Mouse (Mus musculus) forebrain, postnatal 0 days (tissue): Measurements from ENCODE around the gene Rap1gap2. TPM values are rescaled to one million over a fixed set of nuclear protein-coding genes. Genes with fewer than 3 reads are reported as not detected.
A peak's percentile ranks its signal among the peaks of the same experiment; 100 is the strongest.

Experiments
- ATAC-seq: fragments of 200-750 bp; cut with Nextera tagmentation; 2 replicates; pipeline ENCODE4 v1.8.0; 2017; ENCODE audit warnings: mild to moderate bottlenecking, moderate library complexity
- DNase-seq: peaks from one replicate; pipeline ENCODE4 v3.0.0-alpha.2; 2015
- H3K27ac ChIP-seq: fragments of 300-500 bp; sonication (generic); 2 replicates; pipeline ENCODE4 v1.5.1; 2014; ENCODE audit warnings: low read depth, mild to moderate bottlenecking, antibody characterized with exemption, low read length, moderate library complexity, mixed read lengths
- H3K27me3 ChIP-seq: fragments of 300-500 bp; sonication (generic); 2 replicates; pipeline ENCODE4 v1.6.1; 2014; ENCODE audit warnings: mild to moderate bottlenecking, low read length, mixed read lengths; ENCODE audit not compliant: insufficient read depth
- H3K36me3 ChIP-seq: fragments of 300-500 bp; sonication (generic); 2 replicates; pipeline ENCODE4 v1.6.1; 2014; ENCODE audit warnings: mild to moderate bottlenecking, moderate library complexity; ENCODE audit not compliant: insufficient read depth
- H3K4me1 ChIP-seq: fragments of 300-500 bp; sonication (generic); 2 replicates; pipeline ENCODE4 v1.6.1; 2014; ENCODE audit warnings: antibody characterized with exemption; ENCODE audit not compliant: insufficient read depth
- H3K4me2 ChIP-seq: fragments of 300-500 bp; sonication (generic); 2 replicates; pipeline ENCODE4 v1.6.1; 2014; ENCODE audit warnings: low read depth, mild to moderate bottlenecking, moderate library complexity
- H3K4me3 ChIP-seq: fragments of 300-500 bp; sonication (generic); 2 replicates; pipeline ENCODE4 v1.5.1; 2014; ENCODE audit warnings: low read depth, low read length, mixed read lengths
- H3K9ac ChIP-seq: fragments of 300-500 bp; sonication (generic); 2 replicates; pipeline ENCODE4 v1.6.1; 2014; ENCODE audit warnings: mild to moderate bottlenecking
- H3K9me3 ChIP-seq: fragments of 300-500 bp; sonication (generic); 2 replicates; pipeline ENCODE4 v1.6.1; 2016; ENCODE audit warnings: low read length
- CTCF ChIP-seq: sonication (generic); IDR thresholded peaks from 2 replicates; pipeline ENCODE4 v1.5.1; 2016; ENCODE audit warnings: antibody characterized with exemption, control low read depth, low read depth
- WGBS: fragments of 180-500 bp; shearing (Covaris S2); extraction: QIAGEN DNeasy Blood & Tissue Kit; methylation state at CpG from one replicate; pipeline ENCODE4 v1.1.7; 2014; 5-methylcytosine and 5-hydroxymethylcytosine counted together
- polyA plus RNA-seq: library from polyadenylated mRNA; unstranded; fragments of >200 nt; fragmentation: Nextera tagmentation; extraction: Ambion mirVana; gene quantifications from 2 replicates; pipeline ENCODE4 v1.2.1, GENCODE M21; 2015
- total RNA-seq: library from RNA; depleted of rRNA; stranded (reverse); fragments of >200 nt; gene quantifications from 2 replicates; pipeline ENCODE4 v1.2.3, GENCODE M21; 2014

Gene Rap1gap2
- total and polyA plus RNA-seq, 2 experiments from 2014 or later: 12.2 to 43.7 TPM

DNA sequence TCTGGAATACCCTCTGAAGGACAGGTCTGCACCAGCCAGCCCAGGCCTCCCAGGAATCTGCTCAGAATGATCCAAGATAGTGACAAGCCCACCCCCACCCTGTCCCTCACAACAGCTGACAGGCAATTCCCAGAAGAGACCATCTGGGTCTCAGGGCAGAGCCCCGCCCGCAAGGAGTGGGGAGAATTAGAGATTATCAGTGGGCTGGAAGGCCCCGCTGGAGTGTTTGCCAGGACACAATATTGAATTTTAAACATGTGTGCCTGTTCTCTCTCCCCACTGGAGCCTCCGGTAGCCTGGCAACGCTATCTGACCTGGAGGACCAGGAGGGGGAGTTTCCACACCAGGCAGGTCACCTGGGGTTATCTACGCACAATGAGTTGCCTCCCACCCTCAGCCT, 142.5 kb downstream of the Rap1gap2 start:
- no peaks in the 10 kb centered on the region for H3K9me3 ChIP-seq
- H3K36me3 ChIP-seq: no peaks in the 10 kb centered on the region
- H3K4me1 ChIP-seq: no peaks in the 10 kb centered on the region
- 20% methylated on average over 6 of the region's 6 CpGs for WGBS
- no peak for TF ChIP-seq CTCF
- H3K9ac ChIP-seq: no peak overlapping the region
- no peak overlapping the region for H3K4me3 ChIP-seq
- DNase-seq (peak; percentile 21), ATAC-seq (peak; percentile 61)
- H3K27me3 ChIP-seq: no peaks in the 10 kb centered on the region
- no peak overlapping the region for H3K27ac ChIP-seq
- no peak overlapping the region for H3K4me2 ChIP-seq

DNA sequence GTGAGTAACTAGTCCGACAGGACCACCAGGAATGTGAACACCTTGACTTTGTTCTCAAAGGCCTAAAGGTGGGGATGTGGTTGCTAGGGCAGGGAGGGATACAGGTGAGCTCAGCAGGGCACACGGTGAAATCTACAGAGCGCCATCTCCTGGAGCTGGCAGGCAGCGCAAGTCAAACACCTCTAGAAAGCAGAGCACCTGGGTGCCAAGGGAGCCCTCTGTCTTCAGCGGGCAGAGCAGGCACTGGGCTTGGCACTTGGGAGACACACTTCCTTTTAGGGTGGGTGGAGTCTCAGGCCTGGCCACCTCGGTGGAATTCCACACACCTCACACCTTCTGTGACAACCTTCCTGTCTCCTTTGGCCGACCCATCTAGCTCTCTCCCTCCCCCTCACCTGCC, 145.0 kb downstream of the Rap1gap2 start:
- H3K27ac ChIP-seq: no peak overlapping the region
- no peak for ATAC-seq
- H3K4me3 ChIP-seq: no peak overlapping the region
- no peak for DNase-seq
- no peaks in the 10 kb centered on the region for H3K36me3 ChIP-seq
- H3K27me3 ChIP-seq: no peaks in the 10 kb centered on the region
- no peaks in the 10 kb centered on the region for H3K4me1 ChIP-seq
- H3K9me3 ChIP-seq: no peaks in the 10 kb centered on the region
- 45% methylated on average over 7 of the region's 7 CpGs for WGBS
- TF ChIP-seq CTCF: peak; percentile 33; the same call in 1 of the 2 replicates
- H3K9ac ChIP-seq: no peak overlapping the region
- no peak overlapping the region for H3K4me2 ChIP-seq

DNA sequence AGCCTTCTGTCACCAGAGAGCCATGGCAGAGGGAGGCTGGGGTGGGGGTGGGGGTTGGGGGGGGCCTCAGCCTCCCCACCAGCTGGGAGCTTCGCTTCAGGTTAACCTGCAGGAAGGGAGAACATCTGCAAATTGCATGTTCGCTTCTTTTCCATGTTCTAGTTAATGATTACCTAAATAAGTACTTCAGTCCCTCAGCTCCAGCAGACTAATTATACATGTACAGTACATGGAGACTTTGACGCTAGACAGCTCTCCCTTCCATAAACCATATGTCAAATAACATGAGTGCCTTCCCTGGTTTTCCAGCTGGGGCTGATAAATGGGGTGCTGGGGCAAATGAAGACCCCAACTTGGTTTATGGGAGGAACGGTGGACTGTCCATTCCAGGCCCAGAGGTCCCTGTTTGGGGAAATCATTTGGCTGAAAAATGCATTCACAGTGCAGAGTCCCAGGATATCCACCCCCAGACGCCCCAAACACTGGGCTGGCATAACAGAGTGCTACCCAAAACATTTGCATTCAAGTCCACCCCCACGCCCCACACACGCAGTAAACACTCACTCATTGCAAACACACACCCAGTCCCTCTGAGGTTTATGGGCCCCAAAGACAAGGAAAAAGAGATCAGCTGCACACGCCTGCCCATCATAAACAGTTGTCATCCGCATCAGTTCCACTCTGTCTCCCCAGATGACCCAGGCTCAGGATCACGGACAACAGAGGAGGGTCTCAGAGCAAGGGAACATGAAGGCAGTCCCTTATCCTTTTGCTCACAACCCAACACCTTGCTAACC, 146.3 kb downstream of the Rap1gap2 start:
- no peak overlapping the region for H3K27ac ChIP-seq
- no peak overlapping the region for H3K4me3 ChIP-seq
- no peak for DNase-seq
- H3K9me3 ChIP-seq: no peaks in the 10 kb centered on the region
- no peaks in the 10 kb centered on the region for H3K27me3 ChIP-seq
- no peak for ATAC-seq
- no peak overlapping the region for H3K4me2 ChIP-seq
- no peak for TF ChIP-seq CTCF
- no peaks in the 10 kb centered on the region for H3K36me3 ChIP-seq
- no peak overlapping the region for H3K9ac ChIP-seq
- H3K4me1 ChIP-seq: no peaks in the 10 kb centered on the region
- WGBS: 76% methylated on average over 10 of the region's 10 CpGs

DNA sequence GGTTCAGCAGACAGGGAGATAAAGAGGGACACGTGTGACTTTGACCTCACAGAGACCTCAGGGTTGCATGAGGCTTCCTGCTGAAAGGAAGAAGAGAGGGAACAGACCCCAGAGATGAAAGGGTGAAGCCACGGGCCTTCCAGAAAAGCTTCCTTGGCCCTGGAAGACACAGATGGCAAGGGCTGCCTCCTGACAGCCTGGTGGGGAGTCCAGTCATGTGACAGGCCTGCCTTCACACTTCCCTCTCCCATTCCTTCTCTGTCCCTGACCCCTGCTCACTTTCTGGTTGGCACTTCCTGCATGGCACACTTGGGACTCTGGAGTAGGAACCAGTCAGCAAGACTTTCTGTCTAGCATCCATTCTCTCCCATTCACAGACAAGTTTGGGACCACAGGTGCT, 148.1 kb downstream of the Rap1gap2 start:
- ATAC-seq: no peak
- no peak overlapping the region for H3K4me2 ChIP-seq
- WGBS: 53% methylated on average over 2 of the region's 2 CpGs

DNA sequence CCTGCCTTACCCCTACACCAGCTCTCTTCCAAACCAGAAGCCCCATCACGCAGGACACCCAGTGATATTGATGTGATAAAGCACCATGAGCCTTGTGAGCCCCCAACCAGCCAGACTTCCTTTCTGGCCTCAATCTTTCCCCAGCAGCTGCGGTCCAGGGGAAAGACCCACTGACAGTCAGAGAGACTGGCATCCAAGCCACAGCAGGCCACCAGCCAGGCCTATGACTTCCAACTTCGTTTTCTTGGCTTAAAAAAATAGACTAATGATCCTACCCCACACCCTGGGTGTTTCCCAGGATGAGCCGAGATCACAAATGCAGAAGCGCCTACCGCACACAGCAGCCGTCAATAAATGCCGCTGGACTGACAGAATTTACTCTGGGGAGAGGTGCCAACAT, 151.1 kb downstream of the Rap1gap2 start:
- Histone ChIP-seq H3K27me3 (no peaks in the 10 kb centered on the region), H3K4me3 (no peak overlapping the region), H3K4me2 (no peak overlapping the region), H3K9ac (no peak overlapping the region), H3K4me1 (no peaks in the 10 kb centered on the region), H3K36me3 (no peaks in the 10 kb centered on the region), H3K27ac (no peak overlapping the region), H3K9me3 (no peaks in the 10 kb centered on the region)
- no peak for ATAC-seq
- 68% methylated on average over 8 of the region's 8 CpGs for WGBS
- no peak for DNase-seq
- TF ChIP-seq CTCF: no peak

More for the DNA sequence above, 148.1 kb downstream of the Rap1gap2 start:
- Histone ChIP-seq H3K4me3 (no peak overlapping the region), H3K4me1 (no peaks in the 10 kb centered on the region), H3K27me3 (no peaks in the 10 kb centered on the region), H3K9me3 (no peaks in the 10 kb centered on the region), H3K27ac (no peak overlapping the region), H3K9ac (no peak overlapping the region), H3K36me3 (no peaks in the 10 kb centered on the region)
- no peak for DNase-seq
- no peak for TF ChIP-seq CTCF

DNA sequence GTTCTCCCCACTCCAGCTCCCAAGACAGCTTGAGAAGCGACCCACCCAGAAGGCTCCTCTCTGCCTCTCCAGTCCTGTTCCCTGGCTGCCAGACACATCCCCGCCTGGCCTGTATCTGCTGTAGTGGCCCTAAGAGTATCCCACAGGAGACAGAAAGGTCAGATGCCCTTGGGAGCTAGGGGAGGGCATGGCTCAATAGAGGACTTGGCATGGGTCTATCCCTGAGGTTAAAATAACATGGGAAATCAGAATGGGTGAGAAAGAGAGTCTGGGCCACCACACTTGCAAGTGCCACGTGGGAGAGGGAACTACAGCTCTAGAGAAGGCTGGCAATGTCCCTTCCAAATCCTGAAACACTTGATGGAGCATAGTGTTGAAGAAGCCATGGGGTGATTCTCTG, 152.3 kb downstream of the Rap1gap2 start:
- Histone ChIP-seq H3K4me3 (no peak overlapping the region), H3K27ac (no peak overlapping the region), H3K36me3 (no peaks in the 10 kb centered on the region), H3K4me2 (no peak overlapping the region), H3K4me1 (no peaks in the 10 kb centered on the region), H3K9me3 (no peaks in the 10 kb centered on the region), H3K9ac (no peak overlapping the region), H3K27me3 (no peaks in the 10 kb centered on the region)
- ATAC-seq: no peak
- 73% methylated on average over 3 of the region's 3 CpGs for WGBS
- no peak for TF ChIP-seq CTCF
- no peak for DNase-seq

DNA sequence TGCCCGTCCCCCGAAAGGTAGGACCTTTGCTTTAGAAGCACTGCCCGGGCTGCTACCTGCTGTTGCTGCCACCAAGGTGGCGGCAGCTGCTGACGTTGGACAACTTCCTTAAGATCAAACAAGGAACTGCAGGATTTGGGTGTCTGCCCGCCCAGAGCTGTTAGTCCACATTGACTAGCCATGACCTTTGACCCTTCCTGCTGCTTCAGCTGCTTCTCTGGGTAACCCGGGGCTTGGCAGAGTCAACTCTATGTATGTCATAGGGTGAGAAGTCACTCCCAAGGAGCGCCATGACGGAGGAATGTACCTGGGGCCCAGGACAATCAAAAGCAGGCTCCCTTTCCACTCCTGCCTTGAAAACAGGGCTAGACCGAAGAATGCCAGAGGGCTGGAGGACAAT, 153.5 kb downstream of the Rap1gap2 start:
- Histone ChIP-seq H3K4me3 (no peak overlapping the region), H3K9me3 (no peaks in the 10 kb centered on the region), H3K4me2 (no peak overlapping the region), H3K27ac (no peak overlapping the region), H3K27me3 (no peaks in the 10 kb centered on the region), H3K4me1 (no peaks in the 10 kb centered on the region), H3K9ac (no peak overlapping the region), H3K36me3 (no peaks in the 10 kb centered on the region)
- ATAC-seq (no peak), DNase-seq (no peak)
- no peak for TF ChIP-seq CTCF
- WGBS: 71% methylated on average over 10 of the region's 10 CpGs
